Mouse (Mus musculus) heart, postnatal 4 days (tissue): ENCODE measurements at regions not wholly inside any gene's neighbourhood (a gene's known extent, or its start where the extent isn't known, plus 50 kb on each side); places are given as distances from the start of the nearest gene placed in this dataset.
"Not testable (repeated sequence)": the region's sequence is repeated elsewhere in the genome, so short reads cannot be mapped to it uniquely, and the experiment has no call there.

Experiments
- DNase-seq: peaks from one replicate; pipeline ENCODE4 v3.0.0; 2021

- no peak for DNase-seq
Measured at GRCm38 (mm10) chr6:73676979-73677378, 207.5 kb upstream of the 4931417E11Rik start.

GRCm38 (mm10) chr6:73669401-73669800 is 199.9 kb upstream of the 4931417E11Rik start:
- DNase-seq: no peak

GRCm38 (mm10) chr6:73658988-73659387 is 189.5 kb upstream of the 4931417E11Rik start:
- no peak for DNase-seq

- no peak for DNase-seq
Measured at GRCm38 (mm10) chr6:73645378-73645777, 175.9 kb upstream of the 4931417E11Rik start.

GRCm38 (mm10) chr6:73644778-73645267 is 175.4 kb upstream of the 4931417E11Rik start:
- DNase-seq: no peak

GRCm38 (mm10) chr6:73628600-73628999 is 159.1 kb upstream of the 4931417E11Rik start:
- DNase-seq: no peak

- DNase-seq: no peak
Measured at GRCm38 (mm10) chr6:73626451-73626850, 157.0 kb upstream of the 4931417E11Rik start.

GRCm38 (mm10) chr6:73624211-73624610 is 154.7 kb upstream of the 4931417E11Rik start:
- no peak for DNase-seq

GRCm38 (mm10) chr6:73621839-73622426 is 152.5 kb upstream of the 4931417E11Rik start:
- no peak for DNase-seq

GRCm38 (mm10) chr6:73612266-73612665 is 142.8 kb upstream of the 4931417E11Rik start:
- DNase-seq: no peak

GRCm38 (mm10) chr6:73611839-73612238 is 142.4 kb upstream of the 4931417E11Rik start:
- DNase-seq: no peak

GRCm38 (mm10) chr6:73610048-73610624 is 140.7 kb upstream of the 4931417E11Rik start:
- DNase-seq: no peak

GRCm38 (mm10) chr6:73587686-73588085 is 118.2 kb upstream of the 4931417E11Rik start:
- no peak for DNase-seq

GRCm38 (mm10) chr6:73576708-73577107 is 107.2 kb upstream of the 4931417E11Rik start:
- no peak for DNase-seq

GRCm38 (mm10) chr6:73560000-73560399 is 90.5 kb upstream of the 4931417E11Rik start:
- no peak for DNase-seq

GRCm38 (mm10) chr6:73530559-73530958 is 61.1 kb upstream of the 4931417E11Rik start:
- DNase-seq: no peak

GRCm38 (mm10) chr6:73530098-73530497 is 60.6 kb upstream of the 4931417E11Rik start:
- DNase-seq: no peak

- peak; percentile 11 for DNase-seq
Measured at GRCm38 (mm10) chr6:73523658-73524057, 54.2 kb upstream of the 4931417E11Rik start.

GRCm38 (mm10) chr6:73519894-73520293 is 50.4 kb upstream of the 4931417E11Rik start:
- not testable (repeated sequence) for DNase-seq
